Mouse (Mus musculus) stomach, embryonic 15.5 days (tissue): ENCODE data around the gene Slc25a22. TPM values are rescaled to one million over a fixed set of nuclear protein-coding genes. Genes with fewer than 3 reads are reported as not detected.

Source experiments
- ATAC-seq: fragments of 200-750 bp; cut with Nextera tagmentation; 2 replicates; pipeline ENCODE4 v1.8.0; 2017; ENCODE audit warnings: low read depth, moderate number of reproducible peaks, moderate TSS enrichment; ENCODE audit not compliant: insufficient read depth, low FRiP score
- H3K27ac ChIP-seq: fragments of 300-500 bp; sonication (generic); 2 replicates; pipeline ENCODE4 v1.5.1; 2015; ENCODE audit warnings: mild to moderate bottlenecking, inconsistent platforms
- H3K27me3 ChIP-seq: fragments of 300-500 bp; sonication (generic); replicated peaks from 2 replicates; pipeline ENCODE4 v1.6.1; 2015; ENCODE audit warnings: inconsistent platforms
- H3K36me3 ChIP-seq: fragments of 300-500 bp; sonication (generic); 2 replicates; pipeline ENCODE4 v1.6.1; 2015; ENCODE audit warnings: inconsistent platforms
- H3K4me1 ChIP-seq: fragments of 300-500 bp; sonication (generic); 2 replicates; pipeline ENCODE4 v1.6.1; 2015; ENCODE audit warnings: inconsistent platforms
- H3K4me2 ChIP-seq: fragments of 300-500 bp; sonication (generic); 2 replicates; pipeline ENCODE4 v1.6.1; 2015; ENCODE audit warnings: mild to moderate bottlenecking, inconsistent platforms
- H3K4me3 ChIP-seq: fragments of 300-500 bp; sonication (generic); replicated peaks from 2 replicates; pipeline ENCODE4 v1.5.1; 2015; ENCODE audit warnings: inconsistent platforms
- H3K9ac ChIP-seq: fragments of 300-500 bp; sonication (generic); 2 replicates; pipeline ENCODE4 v1.6.1; 2015; ENCODE audit warnings: inconsistent platforms
- H3K9me3 ChIP-seq: fragments of 300-500 bp; sonication (generic); 2 replicates; pipeline ENCODE4 v1.6.1; 2016; ENCODE audit warnings: inconsistent platforms
- WGBS: fragments of 180-500 bp; shearing (Covaris S2); methylation state at CpG from one replicate; pipeline ENCODE4 v1.1.7; 2015; 5-methylcytosine and 5-hydroxymethylcytosine counted together
- polyA plus RNA-seq: library from polyadenylated mRNA; unstranded; fragments of >200 nt; fragmentation: Nextera tagmentation; extraction: Ambion mirVana; gene quantifications from 2 replicates; pipeline ENCODE4 v1.2.1, GENCODE M21; 2015

Gene Slc25a22
- polyA plus RNA-seq = 26.9 and 27.2 TPM in 2 replicates

- ATAC-seq = peak; percentile 76
- peak within 1 kb of the TSS; percentile 77 for H3K9ac ChIP-seq
- WGBS = 7% methylated on average over 53 of the region's 53 CpGs
- no peaks in the 10 kb centered on the region for H3K27me3 ChIP-seq
- H3K4me1 ChIP-seq = peaks cover 58% of the 10 kb centered on the region
- H3K4me3 ChIP-seq = peak within 1 kb of the TSS; percentile 64
- peak within 1 kb of the TSS; percentile 3; the same call in 1 of the 2 replicates for H3K27ac ChIP-seq
- peak within 1 kb of the TSS; percentile 86 for H3K4me2 ChIP-seq
- peaks cover 18% of the 10 kb centered on the region for H3K36me3 ChIP-seq
- H3K9me3 ChIP-seq = no peaks in the 10 kb centered on the region
Observed at GRCm38 (mm10) chr7:141437178-141438120, at the start of gene Slc25a22. Gene Slc25a22 (minus strand): TSS chr7:141437892.

- H3K4me1 ChIP-seq = peaks cover 7% of the 10 kb centered on the region
- no peaks in the 10 kb centered on the region for H3K36me3 ChIP-seq
- H3K27me3 ChIP-seq = peaks cover 7% of the 10 kb centered on the region; the same call in 1 of the 2 replicates
- no peak for ATAC-seq
- H3K27ac ChIP-seq = no peak overlapping the region
- no peak overlapping the region for H3K9ac ChIP-seq
- 64% methylated on average over 7 of the region's 7 CpGs for WGBS
- no peak overlapping the region for H3K4me2 ChIP-seq
- H3K9me3 ChIP-seq = no peaks in the 10 kb centered on the region
- H3K4me3 ChIP-seq = no peak overlapping the region
Observed at GRCm38 (mm10) chr7:141487141-141487540, 49.4 kb upstream of the Slc25a22 start.

GRCm38 (mm10) chr7:141486239-141486638 is 48.5 kb upstream of the Slc25a22 start:
- Histone ChIP-seq H3K4me3 (no peak overlapping the region), H3K27ac (no peak overlapping the region), H3K27me3 (peaks cover 13% of the 10 kb centered on the region; the same call in 1 of the 2 replicates), H3K4me2 (no peak overlapping the region), H3K4me1 (peaks cover 16% of the 10 kb centered on the region), H3K9me3 (no peaks in the 10 kb centered on the region), H3K36me3 (no peaks in the 10 kb centered on the region), H3K9ac (no peak overlapping the region)
- no peak for ATAC-seq
- WGBS = 86% methylated on average over 1 of the region's 1 CpGs

- H3K4me1 ChIP-seq = peaks cover 21% of the 10 kb centered on the region
- no peaks in the 10 kb centered on the region for H3K9me3 ChIP-seq
- ATAC-seq = no peak
- H3K27ac ChIP-seq = no peak overlapping the region
- H3K4me3 ChIP-seq = no peak overlapping the region
- no peak overlapping the region for H3K9ac ChIP-seq
- peaks cover 13% of the 10 kb centered on the region; the same call in 1 of the 2 replicates for H3K27me3 ChIP-seq
- H3K36me3 ChIP-seq = no peaks in the 10 kb centered on the region
- H3K4me2 ChIP-seq = no peak overlapping the region
- 78% methylated on average over 2 of the region's 2 CpGs for WGBS
Observed at GRCm38 (mm10) chr7:141485606-141486005, 47.9 kb upstream of the Slc25a22 start.

- H3K9me3 ChIP-seq = no peaks in the 10 kb centered on the region
- H3K4me2 ChIP-seq = no peak overlapping the region
- H3K27ac ChIP-seq = no peak overlapping the region
- peaks cover 13% of the 10 kb centered on the region; the same call in 1 of the 2 replicates for H3K27me3 ChIP-seq
- no peak overlapping the region for H3K9ac ChIP-seq
- no peaks in the 10 kb centered on the region for H3K36me3 ChIP-seq
- WGBS = 75% methylated on average over 2 of the region's 2 CpGs
- peaks cover 21% of the 10 kb centered on the region for H3K4me1 ChIP-seq
- H3K4me3 ChIP-seq = no peak overlapping the region
- no peak for ATAC-seq
Observed at GRCm38 (mm10) chr7:141485186-141485585, 47.5 kb upstream of the Slc25a22 start.

- no peak overlapping the region for H3K27ac ChIP-seq
- peaks cover 21% of the 10 kb centered on the region for H3K4me1 ChIP-seq
- ATAC-seq = no peak
- no peak overlapping the region for H3K4me2 ChIP-seq
- H3K36me3 ChIP-seq = no peaks in the 10 kb centered on the region
- WGBS = 72% methylated on average over 5 of the region's 5 CpGs
- no peak overlapping the region for H3K9ac ChIP-seq
- peaks cover 13% of the 10 kb centered on the region; the same call in 1 of the 2 replicates for H3K27me3 ChIP-seq
- no peaks in the 10 kb centered on the region for H3K9me3 ChIP-seq
- H3K4me3 ChIP-seq = no peak overlapping the region
Observed at GRCm38 (mm10) chr7:141484186-141485120, 46.8 kb upstream of the Slc25a22 start.

GRCm38 (mm10) chr7:141483114-141483653 is 45.5 kb upstream of the Slc25a22 start:
- 71% methylated on average over 5 of the region's 6 CpGs for WGBS
- Histone ChIP-seq H3K4me2 (no peak overlapping the region), H3K9me3 (no peaks in the 10 kb centered on the region), H3K9ac (no peak overlapping the region), H3K27me3 (peaks cover 13% of the 10 kb centered on the region; the same call in 1 of the 2 replicates), H3K4me1 (peaks cover 24% of the 10 kb centered on the region), H3K36me3 (no peaks in the 10 kb centered on the region), H3K4me3 (no peak overlapping the region), H3K27ac (no peak overlapping the region)
- ATAC-seq = no peak

- no peak for ATAC-seq
- peak overlapping the region; percentile 93 for H3K4me2 ChIP-seq
- H3K9me3 ChIP-seq = no peaks in the 10 kb centered on the region
- peaks cover 13% of the 10 kb centered on the region; the same call in 1 of the 2 replicates for H3K27me3 ChIP-seq
- 24% methylated on average over 11 of the region's 11 CpGs for WGBS
- no peak overlapping the region for H3K9ac ChIP-seq
- no peaks in the 10 kb centered on the region for H3K36me3 ChIP-seq
- peaks cover 30% of the 10 kb centered on the region for H3K4me1 ChIP-seq
- H3K4me3 ChIP-seq = peak overlapping the region; percentile 51
- no peak overlapping the region for H3K27ac ChIP-seq
Observed at GRCm38 (mm10) chr7:141482531-141483024, 44.9 kb upstream of the Slc25a22 start.

- Histone ChIP-seq H3K4me2 (peak overlapping the region; percentile 93), H3K27ac (no peak overlapping the region), H3K27me3 (peaks cover 13% of the 10 kb centered on the region; the same call in 1 of the 2 replicates), H3K9ac (peak overlapping the region; percentile 19), H3K36me3 (no peaks in the 10 kb centered on the region), H3K4me1 (peaks cover 39% of the 10 kb centered on the region), H3K4me3 (peak overlapping the region; percentile 51), H3K9me3 (no peaks in the 10 kb centered on the region)
- ATAC-seq = peak; percentile 6; the same call in 1 of the 2 replicates
- WGBS = under 1% methylated on average over 79 of the region's 81 CpGs
Observed at GRCm38 (mm10) chr7:141481498-141482401, 44.1 kb upstream of the Slc25a22 start.

- Histone ChIP-seq H3K9ac (no peak overlapping the region), H3K9me3 (no peaks in the 10 kb centered on the region), H3K36me3 (no peaks in the 10 kb centered on the region), H3K4me1 (peaks cover 44% of the 10 kb centered on the region), H3K27ac (no peak overlapping the region), H3K27me3 (peaks cover 13% of the 10 kb centered on the region; the same call in 1 of the 2 replicates), H3K4me2 (peak overlapping the region; percentile 93), H3K4me3 (peak overlapping the region; percentile 51; the same call in 1 of the 2 replicates)
- 11% methylated on average over 10 of the region's 10 CpGs for WGBS
- ATAC-seq = 0 out of 2 replicates have a peak, but pooled peaks have one; percentile 18
Observed at GRCm38 (mm10) chr7:141480842-141481497, 43.3 kb upstream of the Slc25a22 start.
